Mouse (Mus musculus) lung, embryonic 16.5 days (tissue): ENCODE data around the gene Dtnb. TPM values are rescaled to one million over a fixed set of nuclear protein-coding genes. Genes with fewer than 3 reads are reported as not detected.
A peak's percentile ranks its signal among the peaks of the same experiment; 100 is the strongest.
"Not testable (repeated sequence)": the region's sequence is repeated elsewhere in the genome, so short reads cannot be mapped to it uniquely, and the experiment has no call there.

Experiments
- ATAC-seq: fragments of 200-750 bp; cut with Nextera tagmentation; 2 replicates; pipeline ENCODE4 v1.8.0; 2017; ENCODE audit warnings: low read depth, mild to moderate bottlenecking, moderate library complexity
- H3K27ac ChIP-seq: fragments of 300-500 bp; sonication (generic); 2 replicates; pipeline ENCODE4 v1.5.1; 2014; ENCODE audit warnings: mild to moderate bottlenecking, control low read depth, low read length
- H3K27me3 ChIP-seq: fragments of 300-500 bp; sonication (generic); 2 replicates; pipeline ENCODE4 v1.6.1; 2014; ENCODE audit warnings: low read depth, low read length, mixed read lengths; ENCODE audit not compliant: control insufficient read depth, insufficient read depth
- H3K36me3 ChIP-seq: fragments of 300-500 bp; sonication (generic); 2 replicates; pipeline ENCODE4 v1.6.1; 2014; ENCODE audit warnings: low read length; ENCODE audit not compliant: control insufficient read depth, insufficient read depth
- H3K4me1 ChIP-seq: fragments of 300-500 bp; sonication (generic); replicated peaks from 2 replicates; pipeline ENCODE4 v1.6.1; 2014; ENCODE audit warnings: low read length, mixed read lengths; ENCODE audit not compliant: control insufficient read depth, insufficient read depth
- H3K4me2 ChIP-seq: fragments of 300-500 bp; sonication (generic); 2 replicates; pipeline ENCODE4 v1.6.1; 2014; ENCODE audit warnings: low read depth, low read length, control low read depth
- H3K4me3 ChIP-seq: fragments of 300-500 bp; sonication (generic); 2 replicates; pipeline ENCODE4 v1.5.1; 2014; ENCODE audit warnings: mild to moderate bottlenecking, low read length, control low read depth
- H3K9ac ChIP-seq: fragments of 300-500 bp; sonication (generic); 2 replicates; pipeline ENCODE4 v1.6.1; 2014; ENCODE audit warnings: low read length, control low read depth
- H3K9me3 ChIP-seq: fragments of 300-500 bp; sonication (generic); 2 replicates; pipeline ENCODE4 v1.6.1; 2016; ENCODE audit warnings: low read length; ENCODE audit not compliant: control insufficient read depth
- WGBS: fragments of 180-500 bp; shearing (Covaris S2); extraction: QIAGEN DNeasy Blood & Tissue Kit; methylation state at CpG from one replicate; pipeline ENCODE4 v1.1.7; 2014; 5-methylcytosine and 5-hydroxymethylcytosine counted together
- polyA plus RNA-seq: library from polyadenylated mRNA; unstranded; fragments of >200 nt; fragmentation: Nextera tagmentation; extraction: Ambion mirVana; gene quantifications from 2 replicates; pipeline ENCODE4 v1.2.1, GENCODE M21; 2015

Dtnb gene
- 28.2 and 30.9 TPM in 2 replicates for polyA plus RNA-seq

DNA sequence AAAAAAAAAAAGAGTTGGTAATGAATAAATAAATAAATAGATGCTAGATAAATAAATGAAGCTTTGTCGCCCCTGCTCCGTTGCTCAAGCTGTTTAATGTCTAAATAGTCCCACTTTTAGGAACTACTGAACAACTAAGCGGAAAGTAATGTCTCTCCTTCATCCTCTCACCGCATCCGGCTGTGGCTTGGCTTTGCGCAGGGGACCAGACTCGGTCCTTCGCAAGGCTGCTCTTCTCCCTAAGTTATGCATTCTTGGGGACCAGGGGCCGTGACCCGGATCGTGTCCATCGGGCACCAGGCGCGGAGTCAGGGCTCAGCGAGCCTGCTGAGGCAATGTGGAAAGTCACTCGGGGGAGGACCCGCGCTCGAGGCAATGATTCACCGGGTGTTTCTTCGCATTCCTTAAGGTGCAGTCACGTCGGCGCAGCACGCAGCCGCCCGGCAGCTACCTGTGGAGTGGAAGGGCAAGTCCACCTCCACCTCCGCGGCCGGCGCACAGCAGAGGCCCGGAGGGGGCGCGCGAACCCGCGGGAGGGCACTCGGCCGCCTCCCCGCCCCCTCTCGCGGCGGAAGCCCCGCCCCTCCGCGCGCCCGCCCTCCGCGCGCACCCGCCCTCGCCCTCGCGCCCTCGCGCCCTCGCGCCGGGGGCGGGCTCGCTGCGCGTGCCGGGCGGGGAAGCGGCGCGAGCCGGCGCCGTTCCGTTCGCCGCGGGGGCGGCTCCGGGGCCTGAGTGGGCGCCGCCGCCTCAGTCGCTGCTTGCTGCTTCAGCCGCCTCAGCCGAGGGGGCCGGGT is at the start of gene Dtnb:
Gene Dtnb (plus strand): TSS at position 595 of the 794 bp plus-strand sequence.
- ATAC-seq = peak; percentile 90
- H3K4me1 ChIP-seq = peaks cover 12% of the 10 kb centered on the region
- peak within 1 kb of the TSS; percentile 68 for H3K4me3 ChIP-seq
- peak within 1 kb of the TSS; percentile 85 for H3K27ac ChIP-seq
- H3K9me3 ChIP-seq = no peaks in the 10 kb centered on the region
- peak within 1 kb of the TSS; percentile 93 for H3K4me2 ChIP-seq
- no peaks in the 10 kb centered on the region for H3K27me3 ChIP-seq
- no peaks in the 10 kb centered on the region for H3K36me3 ChIP-seq
- peak within 1 kb of the TSS; percentile 80 for H3K9ac ChIP-seq
- 1% methylated on average over 42 of the region's 85 CpGs for WGBS

- no peak for ATAC-seq
Measured at GRCm38 (mm10) chr12:3525536-3525935, 46.6 kb upstream of the Dtnb start.

DNA sequence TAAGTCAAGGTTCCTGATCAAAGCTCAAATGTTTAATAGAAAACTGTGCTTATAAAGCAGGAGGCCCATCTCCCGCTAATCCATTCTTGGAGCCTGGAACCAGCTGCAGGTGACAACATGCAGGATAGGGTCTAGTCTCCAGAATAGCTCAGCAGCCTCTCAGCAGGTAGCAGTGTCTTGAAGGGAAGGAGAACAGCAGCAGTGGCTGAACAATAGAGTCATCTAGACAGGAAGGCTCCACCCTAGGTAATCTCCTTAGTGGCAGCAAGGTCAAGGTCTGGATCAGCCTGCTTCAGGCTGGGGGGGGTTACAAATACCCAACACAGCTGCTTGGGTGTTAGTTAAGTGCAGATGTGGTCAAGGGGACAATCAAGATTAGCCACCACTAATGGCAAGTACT is 36.7 kb upstream of the Dtnb start:
- H3K27me3 ChIP-seq, ATAC-seq, H3K4me1 ChIP-seq, H3K4me2 ChIP-seq, H3K4me3 ChIP-seq, H3K9me3 ChIP-seq, H3K27ac ChIP-seq, H3K36me3 ChIP-seq, H3K9ac ChIP-seq: not testable (repeated sequence)
- 96% methylated on average over 1 of the region's 1 CpGs for WGBS

More at GRCm38 (mm10) chr12:3525536-3525935, 46.6 kb upstream of the Dtnb start:
- Histone ChIP-seq H3K27me3 (no peaks in the 10 kb centered on the region), H3K27ac (no peak overlapping the region), H3K9me3 (no peaks in the 10 kb centered on the region), H3K4me1 (no peaks in the 10 kb centered on the region), H3K4me2 (no peak overlapping the region), H3K4me3 (no peak overlapping the region), H3K9ac (no peak overlapping the region), H3K36me3 (no peaks in the 10 kb centered on the region)
- 82% methylated on average over 5 of the region's 5 CpGs for WGBS

GRCm38 (mm10) chr12:3537616-3538015 is 34.6 kb upstream of the Dtnb start:
- Histone ChIP-seq H3K27ac (no peak overlapping the region), H3K36me3 (no peaks in the 10 kb centered on the region), H3K4me3 (no peak overlapping the region), H3K27me3 (no peaks in the 10 kb centered on the region), H3K4me2 (no peak overlapping the region), H3K9ac (no peak overlapping the region), H3K4me1 (no peaks in the 10 kb centered on the region), H3K9me3 (no peaks in the 10 kb centered on the region)
- no peak for ATAC-seq
- 53% methylated on average over 3 of the region's 3 CpGs for WGBS

- H3K9ac ChIP-seq = no peak overlapping the region
- H3K4me2 ChIP-seq = no peak overlapping the region
- H3K9me3 ChIP-seq = no peaks in the 10 kb centered on the region
- no peak for ATAC-seq
- no peak overlapping the region for H3K27ac ChIP-seq
- whole genome bisulfite sequencing = 85% methylated on average over 1 of the region's 1 CpGs
- no peaks in the 10 kb centered on the region for H3K36me3 ChIP-seq
- H3K27me3 ChIP-seq = no peaks in the 10 kb centered on the region
- H3K4me3 ChIP-seq = no peak overlapping the region
- H3K4me1 ChIP-seq = no peaks in the 10 kb centered on the region
Measured at GRCm38 (mm10) chr12:3538036-3538435, 34.1 kb upstream of the Dtnb start.

- Histone ChIP-seq H3K4me3 (no peak overlapping the region), H3K4me1 (no peaks in the 10 kb centered on the region), H3K9me3 (no peaks in the 10 kb centered on the region), H3K9ac (no peak overlapping the region), H3K27ac (no peak overlapping the region), H3K36me3 (no peaks in the 10 kb centered on the region), H3K4me2 (no peak overlapping the region), H3K27me3 (no peaks in the 10 kb centered on the region)
- no peak for ATAC-seq
- WGBS = 68% methylated on average over 2 of the region's 2 CpGs
Measured at GRCm38 (mm10) chr12:3539605-3540004, 32.6 kb upstream of the Dtnb start.

DNA sequence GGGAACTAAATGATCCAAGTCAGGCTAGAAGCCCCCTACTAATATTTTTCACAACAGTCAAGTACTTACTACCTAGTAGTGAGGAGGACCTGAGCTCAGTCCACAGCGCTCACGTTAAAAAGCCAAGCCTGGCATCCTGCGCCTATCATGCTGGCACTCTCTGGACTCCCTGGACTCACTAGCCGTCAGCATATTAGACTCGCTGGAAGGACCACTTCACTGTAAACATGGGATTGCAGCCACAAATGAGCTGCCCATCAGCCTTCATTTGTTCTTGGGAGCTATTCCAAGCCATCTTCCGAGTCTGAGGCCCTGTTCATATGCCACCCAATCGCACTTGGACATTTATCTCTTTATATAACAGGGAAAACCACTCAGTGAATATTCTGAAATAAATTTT is 31.3 kb upstream of the Dtnb start:
- WGBS = 86% methylated on average over 7 of the region's 7 CpGs
- no peak for ATAC-seq
- H3K9ac ChIP-seq = no peak overlapping the region
- H3K4me1 ChIP-seq = no peaks in the 10 kb centered on the region
- H3K27ac ChIP-seq = no peak overlapping the region
- no peaks in the 10 kb centered on the region for H3K27me3 ChIP-seq
- H3K9me3 ChIP-seq = no peaks in the 10 kb centered on the region
- no peak overlapping the region for H3K4me2 ChIP-seq
- no peak overlapping the region for H3K4me3 ChIP-seq
- no peaks in the 10 kb centered on the region for H3K36me3 ChIP-seq

DNA sequence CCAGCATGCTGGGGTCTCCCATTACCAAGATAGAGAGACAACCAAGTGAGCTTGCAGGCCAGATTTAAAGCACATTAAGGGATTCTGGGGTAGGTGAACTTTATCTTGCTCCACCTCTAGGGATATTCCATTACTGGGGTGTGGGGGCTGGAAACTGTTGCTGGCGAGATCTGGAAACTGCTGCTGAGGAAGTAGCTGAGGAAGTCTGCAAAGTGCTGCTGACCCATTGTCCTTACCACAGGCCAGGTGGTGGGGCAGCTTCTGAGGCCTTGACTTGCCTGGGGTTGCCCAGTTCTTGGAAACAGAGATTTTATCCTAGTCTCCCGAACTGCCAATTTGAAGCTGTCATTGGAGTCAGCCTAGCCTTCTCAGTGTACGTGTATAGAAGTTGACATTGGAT is 26.7 kb upstream of the Dtnb start:
- WGBS = 72% methylated on average over 3 of the region's 3 CpGs
- no peak overlapping the region for H3K4me3 ChIP-seq
- no peaks in the 10 kb centered on the region; the same call in 1 of the 2 replicates for H3K4me1 ChIP-seq
- H3K4me2 ChIP-seq = no peak overlapping the region
- no peak overlapping the region for H3K9ac ChIP-seq
- H3K27me3 ChIP-seq = no peaks in the 10 kb centered on the region
- H3K9me3 ChIP-seq = no peaks in the 10 kb centered on the region
- H3K27ac ChIP-seq = no peak overlapping the region
- no peaks in the 10 kb centered on the region for H3K36me3 ChIP-seq
- no peak for ATAC-seq

GRCm38 (mm10) chr12:3546121-3546658 is 26.0 kb upstream of the Dtnb start:
- Histone ChIP-seq H3K27me3 (no peaks in the 10 kb centered on the region), H3K4me1 (no peaks in the 10 kb centered on the region; the same call in 1 of the 2 replicates), H3K9ac (no peak overlapping the region), H3K4me3 (no peak overlapping the region), H3K36me3 (no peaks in the 10 kb centered on the region), H3K4me2 (no peak overlapping the region), H3K9me3 (no peaks in the 10 kb centered on the region), H3K27ac (no peak overlapping the region)
- no peak for ATAC-seq
- 38% methylated on average over 4 of the region's 4 CpGs for WGBS
